Mouse (Mus musculus) kidney, embryonic 14.5 days (tissue): ENCODE measurements around the gene Aff3. TPM values are rescaled to one million over a fixed set of nuclear protein-coding genes. Genes with fewer than 3 reads are reported as not detected.

Source experiments
- ATAC-seq: fragments of 200-750 bp; cut with Nextera tagmentation; 2 replicates; pipeline ENCODE4 v1.8.0; 2017; ENCODE audit warnings: moderate number of reproducible peaks, mild to moderate bottlenecking, moderate TSS enrichment, moderate library complexity; ENCODE audit not compliant: low FRiP score, low TSS enrichment
- H3K27ac ChIP-seq: fragments of 300-500 bp; sonication (generic); 2 replicates; pipeline ENCODE4 v1.5.1; 2014; ENCODE audit warnings: low read depth, mild to moderate bottlenecking, low read length, moderate library complexity, mixed read lengths
- H3K27me3 ChIP-seq: fragments of 300-500 bp; sonication (generic); 2 replicates; pipeline ENCODE4 v1.6.1; 2014; ENCODE audit warnings: mild to moderate bottlenecking, low read length; ENCODE audit not compliant: control insufficient read depth, insufficient read depth
- H3K36me3 ChIP-seq: fragments of 300-500 bp; sonication (generic); 2 replicates; pipeline ENCODE4 v1.6.1; 2014; ENCODE audit warnings: low read length, mixed read lengths; ENCODE audit not compliant: control insufficient read depth, insufficient read depth
- H3K4me1 ChIP-seq: fragments of 300-500 bp; sonication (generic); 2 replicates; pipeline ENCODE4 v1.6.1; 2014; ENCODE audit warnings: low read length, mixed read lengths; ENCODE audit not compliant: control insufficient read depth, insufficient read depth
- H3K4me2 ChIP-seq: fragments of 300-500 bp; sonication (generic); replicated peaks from 2 replicates; pipeline ENCODE4 v1.6.1; 2014; ENCODE audit warnings: low read depth, mild to moderate bottlenecking, low read length
- H3K4me3 ChIP-seq: fragments of 300-500 bp; sonication (generic); 2 replicates; pipeline ENCODE4 v1.5.1; 2014; ENCODE audit warnings: mild to moderate bottlenecking, low read length
- H3K9ac ChIP-seq: fragments of 300-500 bp; sonication (generic); 2 replicates; pipeline ENCODE4 v1.6.1; 2014; ENCODE audit warnings: low read depth, mild to moderate bottlenecking, low read length, moderate library complexity
- H3K9me3 ChIP-seq: fragments of 300-500 bp; sonication (generic); 2 replicates; pipeline ENCODE4 v1.6.1; 2016; ENCODE audit warnings: low read length; ENCODE audit not compliant: control insufficient read depth
- whole genome bisulfite sequencing: fragments of 180-500 bp; shearing (Covaris S2); extraction: QIAGEN DNeasy Blood & Tissue Kit; methylation state at CpG from one replicate; pipeline ENCODE4 v1.1.7; 2014; 5-methylcytosine and 5-hydroxymethylcytosine counted together
- polyA plus RNA-seq: library from polyadenylated mRNA; unstranded; fragments of >200 nt; fragmentation: Nextera tagmentation; extraction: Ambion mirVana; gene quantifications from 2 replicates; pipeline ENCODE4 v1.2.1, GENCODE M21; 2014

The Aff3 gene
- polyA plus RNA-seq, 1 experiment from 2014 or later: 11.9 TPM

DNA sequence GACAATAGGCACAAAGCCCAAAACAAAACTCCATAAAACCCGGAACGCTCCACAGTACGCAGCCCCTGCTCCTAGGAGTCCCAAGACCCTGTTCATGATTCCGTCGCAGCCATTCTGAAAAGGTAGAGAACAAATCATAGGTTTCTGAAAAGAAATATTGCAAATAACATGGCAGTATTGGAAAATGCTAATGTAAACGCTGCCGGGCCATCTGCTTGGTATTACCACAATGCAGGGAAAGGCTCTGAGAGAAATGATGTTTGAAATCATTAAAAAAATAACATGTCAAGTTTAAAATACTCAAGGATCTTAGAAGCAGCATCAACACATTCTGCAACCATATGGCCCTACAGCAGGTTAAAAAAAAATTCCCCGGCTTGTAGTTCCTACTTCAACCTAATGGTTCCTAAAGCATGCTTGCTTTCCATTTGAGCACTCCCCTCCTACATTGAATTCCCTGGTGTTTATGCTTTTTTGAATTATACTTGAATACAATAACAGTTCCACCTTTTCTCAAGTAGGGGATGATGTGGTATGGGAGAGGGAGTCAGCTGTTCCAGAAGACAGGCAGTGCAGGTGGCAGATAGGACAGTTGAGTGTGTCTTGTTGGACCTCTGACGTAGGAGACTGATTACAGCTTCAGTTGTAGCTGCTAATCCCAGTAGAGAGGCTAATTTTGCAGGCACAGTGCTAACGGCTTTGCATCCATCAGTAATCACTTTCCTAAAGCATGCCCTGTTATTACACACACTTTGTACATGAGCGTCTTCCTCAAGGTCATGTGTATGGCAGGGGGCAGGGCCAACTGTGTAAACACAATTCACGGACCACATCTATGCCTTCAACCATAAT lies 246.3 kb downstream of the Aff3 start:
- WGBS: 80% methylated on average over 12 of the region's 12 CpGs
- H3K27me3 ChIP-seq: no peaks in the 10 kb centered on the region
- no peak for ATAC-seq
- no peak overlapping the region for H3K9ac ChIP-seq
- H3K4me1 ChIP-seq: peaks cover 4% of the 10 kb centered on the region; the same call in 1 of the 2 replicates
- no peaks in the 10 kb centered on the region for H3K9me3 ChIP-seq
- H3K4me2 ChIP-seq: no peak overlapping the region
- no peaks in the 10 kb centered on the region for H3K36me3 ChIP-seq
- H3K4me3 ChIP-seq: no peak overlapping the region
- no peak overlapping the region for H3K27ac ChIP-seq

DNA sequence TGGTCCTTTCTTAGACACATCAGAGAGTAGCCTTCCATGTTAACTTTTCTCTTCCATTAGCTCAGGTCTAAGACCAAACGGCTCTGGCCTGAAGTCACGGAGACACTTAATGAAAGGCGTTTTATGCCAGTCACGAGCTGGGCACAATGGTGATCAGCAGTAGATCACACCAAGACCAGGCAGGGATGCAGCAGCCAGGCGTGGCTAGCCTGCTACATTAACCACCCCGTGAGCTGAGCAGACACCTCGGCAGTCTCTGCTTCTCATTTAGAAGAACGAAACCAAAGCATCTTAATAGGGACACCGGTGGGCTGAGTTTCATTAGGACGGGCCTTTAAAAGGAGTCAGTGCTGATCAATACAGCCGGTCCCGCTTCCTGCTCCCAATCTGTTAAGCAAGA lies 247.6 kb downstream of the Aff3 start:
- no peaks in the 10 kb centered on the region for H3K9me3 ChIP-seq
- WGBS: 72% methylated on average over 12 of the region's 12 CpGs
- no peak for ATAC-seq

DNA sequence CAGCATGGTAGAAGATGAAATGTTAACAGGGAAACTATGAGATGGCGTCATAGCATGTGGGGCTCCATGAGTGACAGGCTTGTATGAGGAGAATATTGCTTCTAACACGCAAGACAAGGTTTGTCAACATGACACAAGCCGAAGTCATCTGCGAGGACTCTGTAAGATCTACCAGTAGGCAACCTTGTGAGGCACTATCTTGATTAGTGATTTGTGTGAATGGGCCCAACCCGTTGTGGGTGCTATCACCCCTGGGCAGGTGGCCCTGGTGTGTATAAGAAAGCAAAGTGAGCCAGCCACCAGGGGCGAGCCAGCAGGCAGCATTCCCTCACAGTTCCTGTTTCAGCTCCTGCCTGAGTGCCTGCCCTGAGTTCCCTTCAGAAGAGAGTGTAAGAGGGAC lies 249.2 kb downstream of the Aff3 start:
- Histone ChIP-seq H3K9me3 (no peaks in the 10 kb centered on the region), H3K9ac (no peak overlapping the region), H3K4me3 (no peak overlapping the region), H3K4me2 (no peak overlapping the region), H3K27me3 (no peaks in the 10 kb centered on the region), H3K27ac (no peak overlapping the region), H3K36me3 (no peaks in the 10 kb centered on the region), H3K4me1 (no peaks in the 10 kb centered on the region)
- 92% methylated on average over 6 of the region's 6 CpGs for WGBS
- ATAC-seq: no peak

More for the DNA sequence above, 247.6 kb downstream of the Aff3 start:
- Histone ChIP-seq H3K27ac (no peak overlapping the region), H3K4me1 (no peaks in the 10 kb centered on the region), H3K36me3 (no peaks in the 10 kb centered on the region), H3K9ac (no peak overlapping the region), H3K4me3 (no peak overlapping the region), H3K27me3 (no peaks in the 10 kb centered on the region), H3K4me2 (no peak overlapping the region)

DNA sequence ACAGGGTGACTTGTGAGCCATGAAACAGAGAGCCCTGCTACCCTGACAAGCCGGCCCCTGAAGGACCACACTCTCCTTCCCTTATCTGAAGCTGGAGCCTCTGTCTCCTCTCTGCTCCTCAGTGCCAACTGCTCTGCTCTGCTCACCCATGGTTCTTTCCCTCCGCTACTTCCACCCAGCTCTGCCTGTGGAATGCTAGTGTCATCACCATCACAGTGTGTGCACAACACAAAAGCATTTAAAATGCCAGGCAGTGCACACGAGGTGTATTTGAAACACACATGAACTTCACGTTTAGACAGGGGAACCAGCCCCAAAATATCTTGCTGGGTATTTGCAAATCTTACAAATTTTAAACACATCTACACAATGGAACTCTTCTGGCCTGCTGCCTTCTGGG lies 253.6 kb downstream of the Aff3 start:
- no peak overlapping the region for H3K4me3 ChIP-seq
- WGBS: 74% methylated on average over 4 of the region's 4 CpGs

DNA sequence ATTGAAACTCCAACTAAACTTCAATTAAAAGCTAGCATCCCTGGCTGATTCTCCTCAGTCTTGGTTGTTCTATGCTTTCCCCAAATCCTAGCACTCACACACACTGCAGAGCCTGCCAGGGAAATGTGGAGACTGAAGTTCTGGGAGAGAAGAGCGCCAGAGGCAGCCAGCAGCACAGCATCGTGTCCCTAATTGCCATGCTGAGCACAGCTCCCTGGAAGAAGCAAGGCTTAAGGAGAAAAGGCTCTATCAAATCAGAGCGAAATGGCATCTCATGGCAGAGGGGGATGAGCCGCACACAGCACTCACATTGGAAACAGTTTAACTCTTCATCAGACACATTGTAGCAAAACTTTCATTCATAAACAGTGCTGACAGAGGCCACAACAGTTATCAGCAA lies 254.3 kb downstream of the Aff3 start:
- H3K27me3 ChIP-seq: no peaks in the 10 kb centered on the region
- H3K4me2 ChIP-seq: no peak overlapping the region
- no peak for ATAC-seq
- H3K4me3 ChIP-seq: no peak overlapping the region
- H3K9me3 ChIP-seq: no peaks in the 10 kb centered on the region
- 54% methylated on average over 4 of the region's 4 CpGs for WGBS
- H3K9ac ChIP-seq: no peak overlapping the region
- H3K36me3 ChIP-seq: no peaks in the 10 kb centered on the region
- no peak overlapping the region for H3K27ac ChIP-seq
- no peaks in the 10 kb centered on the region for H3K4me1 ChIP-seq

More for the DNA sequence above, 253.6 kb downstream of the Aff3 start:
- no peak overlapping the region for H3K27ac ChIP-seq
- no peaks in the 10 kb centered on the region for H3K36me3 ChIP-seq
- H3K9me3 ChIP-seq: no peaks in the 10 kb centered on the region
- H3K4me1 ChIP-seq: no peaks in the 10 kb centered on the region
- H3K4me2 ChIP-seq: no peak overlapping the region
- no peak for ATAC-seq
- H3K9ac ChIP-seq: no peak overlapping the region
- no peaks in the 10 kb centered on the region for H3K27me3 ChIP-seq

DNA sequence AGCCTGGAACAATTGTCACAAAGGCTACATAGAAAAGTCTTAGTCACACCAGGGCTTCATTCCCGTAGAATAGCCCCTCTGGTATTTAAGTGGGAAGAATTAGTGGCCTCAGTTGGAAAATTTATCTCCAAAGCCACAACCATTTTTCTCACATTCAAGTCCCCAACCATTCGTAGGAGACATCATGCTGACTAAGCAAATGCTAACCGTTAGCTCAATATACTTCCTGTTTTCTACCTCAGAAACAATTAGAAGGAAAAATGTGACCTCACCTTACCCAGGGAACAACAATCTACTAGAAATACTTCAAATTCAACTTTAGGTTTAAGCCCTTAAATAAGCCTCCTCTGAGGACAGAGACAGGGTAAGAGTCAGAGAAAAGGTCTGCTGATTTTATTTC lies 256.5 kb downstream of the Aff3 start:
- Histone ChIP-seq H3K4me3 (no peak overlapping the region), H3K4me2 (no peak overlapping the region), H3K36me3 (no peaks in the 10 kb centered on the region; the same call in 1 of the 2 replicates), H3K9me3 (no peaks in the 10 kb centered on the region), H3K27me3 (no peaks in the 10 kb centered on the region), H3K4me1 (no peaks in the 10 kb centered on the region), H3K27ac (no peak overlapping the region), H3K9ac (no peak overlapping the region)
- WGBS: 78% methylated on average over 3 of the region's 3 CpGs
- ATAC-seq: no peak

DNA sequence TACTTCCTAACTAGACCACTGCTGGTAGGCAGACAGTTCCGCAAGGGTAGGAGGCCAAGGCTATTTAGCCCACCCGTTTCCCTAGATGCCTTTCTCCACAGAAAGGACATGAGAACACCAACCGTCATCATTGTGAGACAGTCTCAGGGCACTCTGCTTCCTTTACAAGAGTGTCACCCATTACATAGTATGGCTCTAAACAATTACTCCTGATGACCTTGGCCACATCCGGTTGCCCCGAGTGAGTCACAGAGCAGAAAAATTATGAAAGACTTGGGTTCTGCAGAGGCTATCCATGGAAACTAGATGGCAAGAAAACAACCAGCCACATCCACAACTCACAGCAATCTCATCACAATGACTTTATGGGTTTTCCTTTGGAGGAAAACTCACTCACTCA lies 261.0 kb downstream of the Aff3 start:
- Histone ChIP-seq H3K4me2 (no peak overlapping the region), H3K4me1 (no peaks in the 10 kb centered on the region), H3K36me3 (no peaks in the 10 kb centered on the region; the same call in 1 of the 2 replicates), H3K9me3 (no peaks in the 10 kb centered on the region), H3K27ac (no peak overlapping the region), H3K9ac (no peak overlapping the region), H3K4me3 (no peak overlapping the region), H3K27me3 (no peaks in the 10 kb centered on the region)
- 88% methylated on average over 5 of the region's 5 CpGs for WGBS
- ATAC-seq: no peak

DNA sequence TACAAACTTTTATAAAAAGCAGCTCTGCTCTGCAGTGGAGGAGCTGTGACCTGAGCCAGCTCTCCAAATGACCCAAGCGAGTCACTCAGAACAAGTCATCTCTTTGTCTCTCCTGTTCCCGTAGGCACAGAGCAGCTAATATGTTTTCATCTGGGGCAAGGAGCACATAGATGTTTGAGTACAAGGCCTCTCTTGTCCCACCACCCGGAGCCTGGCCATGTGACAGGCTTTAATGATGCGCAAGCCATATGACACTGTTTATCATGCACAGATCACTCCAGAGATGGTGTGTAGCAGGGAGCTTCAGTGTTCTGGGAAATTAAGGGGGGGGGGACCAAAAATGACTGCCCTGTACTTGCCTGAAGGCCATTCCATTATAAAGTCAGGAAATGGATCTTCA lies 262.9 kb downstream of the Aff3 start:
- no peak for ATAC-seq

DNA sequence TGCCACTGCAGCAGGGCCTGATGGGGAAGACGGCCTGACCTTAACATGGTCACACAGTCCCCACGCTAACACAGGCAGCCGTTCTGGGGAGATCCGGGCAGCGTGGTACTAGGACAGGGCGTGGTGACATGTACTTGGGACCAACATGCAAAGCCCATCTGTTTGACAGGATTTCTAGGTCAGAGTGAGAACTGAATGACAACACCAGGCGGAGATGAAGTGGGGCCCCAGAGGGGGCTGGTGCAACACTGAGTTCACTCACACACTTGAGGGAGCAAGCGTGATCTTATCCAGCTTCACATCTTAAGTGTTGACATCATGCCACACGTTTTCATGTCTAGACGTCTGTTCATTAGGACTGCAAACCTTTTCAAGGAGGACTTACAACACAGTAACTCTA lies 265.5 kb downstream of the Aff3 start:
- ATAC-seq: no peak
- Histone ChIP-seq H3K9me3 (no peaks in the 10 kb centered on the region), H3K36me3 (no peaks in the 10 kb centered on the region), H3K27me3 (no peaks in the 10 kb centered on the region), H3K27ac (no peak overlapping the region), H3K4me3 (no peak overlapping the region), H3K4me1 (peaks cover 5% of the 10 kb centered on the region; the same call in 1 of the 2 replicates), H3K9ac (no peak overlapping the region), H3K4me2 (no peak overlapping the region)
- WGBS: 82% methylated on average over 10 of the region's 10 CpGs

More for the DNA sequence above, 262.9 kb downstream of the Aff3 start:
- Histone ChIP-seq H3K9me3 (no peaks in the 10 kb centered on the region), H3K27me3 (no peaks in the 10 kb centered on the region), H3K9ac (no peak overlapping the region), H3K4me2 (no peak overlapping the region), H3K36me3 (no peaks in the 10 kb centered on the region; the same call in 1 of the 2 replicates), H3K4me1 (no peaks in the 10 kb centered on the region), H3K4me3 (no peak overlapping the region), H3K27ac (no peak overlapping the region)
- 58% methylated on average over 4 of the region's 4 CpGs for WGBS
